Mouse (Mus musculus) urinary bladder, adult 18-20 months (tissue): ENCODE measurements around the gene Slit3.

Experiments
- DNase-seq, 2 experiments: peaks; one replicate each; pipeline ENCODE4 v3.0.0; 2022; ENCODE audit warnings: low spot score in 2 of 2, mixed read lengths in 2 of 2

Slit3 gene

DNA sequence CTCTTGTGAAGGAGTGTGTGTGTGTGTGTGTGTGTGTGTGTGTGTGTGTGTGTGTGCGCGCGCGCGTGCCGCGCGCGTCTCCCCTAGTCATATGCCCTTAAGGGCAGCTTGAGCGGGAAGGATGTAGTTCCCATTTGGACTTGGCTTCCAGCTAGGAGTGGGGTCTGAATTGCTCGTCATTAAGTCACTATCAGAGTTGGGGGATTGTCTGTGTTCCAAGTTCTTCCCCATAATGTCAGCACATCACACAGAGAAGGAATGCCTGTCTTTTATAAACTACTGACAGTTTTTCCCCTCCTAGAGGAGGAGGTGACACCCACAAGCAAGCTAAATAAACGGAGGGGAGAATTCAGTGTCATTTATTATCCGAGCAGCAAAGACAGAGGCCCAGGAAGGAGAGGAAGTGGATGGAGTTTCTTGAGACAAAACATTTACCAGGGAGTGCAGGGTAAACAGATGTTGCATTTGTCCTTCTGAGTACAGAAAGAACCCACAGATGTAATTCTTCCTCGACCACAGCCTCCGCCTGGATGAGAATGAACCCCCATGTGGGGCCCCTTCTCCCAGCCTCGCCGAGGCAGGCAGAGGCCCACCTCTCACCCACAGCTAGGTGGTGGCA, 3.6 kb downstream of the Slit3 start:
- DNase-seq: no peak

DNA sequence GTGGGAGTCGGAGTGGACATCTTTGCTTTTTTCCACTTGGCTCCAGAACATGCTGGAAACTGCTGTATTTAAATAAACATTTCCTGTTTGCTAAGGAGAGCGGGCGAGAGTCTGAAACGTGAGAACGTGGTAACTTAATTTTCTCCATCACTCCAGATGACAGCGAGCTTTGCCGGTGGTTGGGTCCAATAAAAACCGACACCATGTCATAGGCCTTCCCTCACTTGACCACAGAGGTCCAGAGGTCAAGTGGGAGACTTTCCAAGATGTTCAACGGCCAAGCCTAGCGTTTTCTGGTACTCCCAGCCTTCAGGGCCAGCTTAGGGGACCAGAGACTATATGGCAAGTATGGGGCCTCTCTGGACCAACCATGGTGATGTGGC, 4.1 kb downstream of the Slit3 start:
- no peak for DNase-seq

DNA sequence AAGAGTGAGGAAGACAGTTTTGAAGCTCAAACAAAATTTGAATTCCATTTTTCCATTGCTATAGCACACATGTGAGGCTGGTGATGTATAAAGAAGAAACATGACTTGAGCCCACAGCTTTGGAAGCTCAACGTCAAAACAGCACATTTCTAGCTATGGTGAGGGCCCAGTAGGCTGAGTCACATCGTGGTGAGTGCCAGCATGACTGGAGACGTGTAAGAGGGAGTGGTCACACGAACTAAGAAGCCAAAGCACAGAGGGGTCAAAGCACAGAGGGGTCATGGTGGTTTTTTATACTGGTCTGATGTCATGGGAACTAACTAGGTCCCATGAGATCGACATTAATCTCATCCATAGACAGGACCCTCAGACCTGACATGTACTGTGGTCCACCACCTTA, 10.7 kb downstream of the Slit3 start:
- no peak for DNase-seq

DNA sequence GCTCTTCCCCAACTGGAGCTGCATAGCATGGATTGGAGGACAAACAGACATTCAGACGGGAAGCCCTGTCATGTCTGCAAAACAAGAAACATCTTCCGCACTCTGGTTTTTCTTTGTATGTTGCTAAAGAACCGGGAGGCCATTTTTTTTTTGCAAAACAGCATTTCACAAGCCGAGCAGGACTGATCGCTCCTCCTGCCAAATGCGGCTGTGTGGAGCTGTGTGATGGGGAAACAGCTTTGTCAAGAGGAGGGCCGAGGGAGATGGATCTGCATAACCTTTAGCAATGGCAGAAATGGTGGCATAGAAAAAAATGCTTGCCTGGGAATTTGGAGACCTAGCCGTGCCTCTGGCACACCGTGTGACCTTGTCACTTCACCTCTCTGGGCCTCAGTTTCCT, 15.6 kb downstream of the Slit3 start:
- no peak for DNase-seq

DNA sequence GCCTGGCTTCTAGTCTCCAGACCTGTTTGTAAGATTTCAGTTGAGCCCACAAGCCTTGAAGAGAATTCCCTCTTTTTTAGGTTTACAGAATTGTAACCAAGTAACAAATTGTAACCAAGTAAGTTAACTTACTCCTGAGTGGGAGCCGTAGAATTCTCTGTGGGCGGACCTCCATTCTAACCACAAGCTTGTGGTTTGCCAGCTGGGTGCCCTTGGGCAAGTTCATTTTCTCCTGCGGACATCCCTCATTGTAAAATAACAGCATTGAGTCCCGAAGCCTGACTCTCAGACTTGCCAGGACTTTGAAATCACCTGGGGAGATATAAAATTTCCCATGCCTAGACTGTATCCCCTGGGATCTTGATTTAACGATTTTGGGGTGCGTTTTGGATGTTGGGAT, 19.1 kb downstream of the Slit3 start:
- DNase-seq: no peak

DNA sequence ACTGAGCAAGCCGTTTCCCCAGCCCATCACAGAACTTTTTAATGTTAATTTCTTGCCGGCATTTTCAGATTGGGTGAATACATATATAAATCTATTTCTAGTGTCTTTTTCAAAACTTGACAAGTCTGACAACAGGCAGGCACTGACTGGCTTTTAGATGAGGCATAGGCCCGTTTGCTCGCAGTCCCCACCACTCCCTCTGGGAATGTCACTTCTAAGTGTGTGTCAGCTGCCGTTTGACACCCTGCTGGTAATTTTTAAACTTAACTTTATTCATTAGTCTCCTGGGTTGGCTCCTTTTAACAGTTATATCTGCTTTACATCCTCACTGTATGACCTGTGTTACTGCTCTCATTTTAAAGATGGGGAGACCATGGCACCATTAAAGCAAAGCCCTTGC, 21.2 kb downstream of the Slit3 start:
- DNase-seq: no peak

DNA sequence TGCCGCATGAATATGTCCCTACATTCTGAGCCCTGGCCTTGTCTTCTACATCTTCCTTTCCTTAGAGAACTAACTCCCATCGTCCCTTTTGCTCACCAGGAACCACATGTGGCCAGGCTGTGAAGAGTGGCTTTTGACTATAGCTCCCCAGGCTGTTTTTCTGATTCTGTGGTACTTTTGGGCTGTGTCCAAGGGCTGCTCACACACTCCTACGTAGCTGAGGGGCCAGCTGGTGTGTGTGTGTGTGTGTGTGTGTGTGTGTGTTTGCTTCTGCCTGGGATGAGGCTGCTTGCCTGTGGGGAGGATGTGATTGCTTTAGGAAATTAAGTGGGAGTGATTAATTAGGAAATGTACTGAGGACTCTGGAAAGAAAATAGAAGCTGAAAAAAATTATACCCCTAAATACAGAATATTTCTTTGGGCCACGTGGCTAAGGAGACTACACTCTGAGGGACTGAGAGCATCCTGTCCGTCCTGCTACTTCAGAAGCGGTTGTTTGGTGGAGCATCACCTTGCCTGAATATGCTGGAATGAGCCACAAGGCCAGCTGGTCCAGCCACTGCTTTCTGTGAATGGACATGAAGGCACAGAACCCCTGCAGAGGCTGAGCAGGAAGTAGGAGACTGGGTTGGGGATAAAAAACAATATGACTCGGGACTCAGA, 21.8 kb downstream of the Slit3 start:
- DNase-seq: no peak

DNA sequence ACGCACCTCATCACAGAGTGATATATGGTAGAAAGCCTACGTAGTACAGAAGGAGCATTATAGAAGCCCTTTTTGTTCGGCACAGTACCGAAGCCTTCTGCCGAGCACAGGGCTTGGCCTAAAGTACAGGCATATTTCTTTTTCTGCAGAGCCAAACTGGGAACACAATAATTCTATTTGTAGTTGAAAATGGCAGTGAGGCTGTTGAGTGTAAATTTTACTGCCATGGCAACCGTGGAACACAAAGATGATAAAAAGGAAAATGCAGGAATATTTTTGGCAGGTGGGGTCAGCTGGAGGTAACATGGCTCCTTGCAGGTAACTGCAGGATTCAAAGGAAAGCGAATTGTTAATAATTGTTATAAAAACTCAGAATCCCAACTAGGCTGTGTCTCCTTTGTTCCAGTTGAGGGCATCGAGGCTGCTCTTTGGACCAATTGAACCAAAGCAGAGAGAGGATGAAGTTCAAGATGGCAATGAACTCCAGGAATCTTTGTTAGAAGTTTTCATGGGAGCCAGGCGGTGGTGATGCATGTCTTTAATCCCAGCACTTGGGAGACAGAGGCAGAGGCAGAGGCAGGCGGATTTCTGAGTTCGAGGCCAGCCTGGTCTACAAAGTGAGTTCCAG, 26.9 kb downstream of the Slit3 start:
- DNase-seq: no peak

DNA sequence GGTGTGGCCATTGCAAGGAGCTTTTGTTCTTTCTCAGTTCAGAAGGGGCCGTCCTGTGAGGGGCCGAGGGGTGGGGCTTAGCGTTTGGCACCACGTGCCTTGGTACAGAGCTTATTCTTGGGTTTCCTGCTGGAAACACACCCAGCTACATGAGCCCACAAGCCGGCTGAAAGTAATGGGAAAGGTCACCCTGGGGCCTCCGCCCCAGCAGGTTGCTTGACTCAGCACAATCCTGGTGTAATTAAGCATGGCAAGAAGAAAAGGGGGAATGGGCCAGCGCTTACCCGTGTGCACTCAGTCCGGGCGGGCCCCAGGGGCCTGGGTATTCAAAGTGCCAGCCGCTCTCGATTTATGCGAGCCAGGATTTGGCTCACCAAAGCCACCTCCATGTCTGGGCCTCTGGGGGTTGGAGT, 30.5 kb downstream of the Slit3 start:
- no peak for DNase-seq

DNA sequence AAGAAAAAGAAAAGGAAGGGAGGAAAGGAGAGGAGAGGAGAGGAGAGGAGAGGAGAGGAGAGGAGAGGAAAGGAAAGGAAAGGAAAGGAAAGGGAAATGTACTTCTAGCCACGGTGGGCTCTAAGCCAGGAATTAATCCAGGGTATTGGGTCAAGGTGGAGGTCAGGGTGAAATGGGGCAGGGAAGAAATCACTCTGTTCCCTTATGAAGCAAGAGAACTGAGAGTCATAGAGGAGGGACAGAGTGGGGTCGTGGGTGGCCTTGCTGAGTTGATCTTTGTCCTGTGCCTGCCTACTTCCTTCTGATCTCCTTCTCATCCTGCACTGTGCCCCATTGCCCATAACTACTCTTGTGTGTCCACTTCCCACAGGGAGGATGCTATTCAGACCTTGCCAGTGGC, 31.9 kb downstream of the Slit3 start:
- no peak for DNase-seq

DNA sequence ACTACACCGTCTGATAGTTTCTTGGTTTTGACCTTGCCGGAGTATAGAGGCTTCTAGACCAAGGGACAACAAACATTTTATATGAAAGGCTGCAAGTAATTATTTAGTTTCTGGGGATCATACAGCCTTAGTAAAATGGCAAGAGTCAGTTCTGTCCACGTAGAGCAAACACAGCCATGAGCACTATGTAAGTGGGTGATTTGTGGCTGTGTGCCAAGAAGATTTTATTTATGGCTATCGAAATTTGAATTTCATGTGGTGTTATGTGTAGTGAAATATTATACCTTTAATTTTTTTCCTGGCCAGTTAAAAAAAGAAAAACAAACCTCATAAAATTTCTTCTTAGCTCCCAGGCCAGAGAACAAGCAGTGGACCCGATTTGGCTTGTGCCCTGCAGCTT, 33.4 kb downstream of the Slit3 start:
- no peak for DNase-seq

DNA sequence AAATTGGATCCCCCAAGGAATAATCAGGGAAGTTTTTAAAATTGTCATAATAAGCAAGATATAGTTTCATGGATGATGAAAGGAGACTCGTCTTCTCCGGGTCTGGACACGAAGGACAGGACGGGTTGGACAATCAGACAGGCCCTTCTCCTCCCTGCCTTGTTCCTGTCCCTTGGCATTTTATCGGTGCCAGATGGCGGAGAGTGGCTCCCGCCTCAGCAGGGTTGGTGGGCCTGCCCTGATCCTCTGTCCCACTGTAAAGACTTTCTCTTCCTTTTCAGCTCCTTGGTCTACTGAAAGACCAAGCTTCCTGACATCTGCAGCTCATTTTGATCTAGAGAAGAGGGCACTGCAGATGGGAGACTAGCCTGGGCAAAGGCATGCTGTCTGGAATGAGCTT, 34.3 kb downstream of the Slit3 start:
- no peak for DNase-seq

DNA sequence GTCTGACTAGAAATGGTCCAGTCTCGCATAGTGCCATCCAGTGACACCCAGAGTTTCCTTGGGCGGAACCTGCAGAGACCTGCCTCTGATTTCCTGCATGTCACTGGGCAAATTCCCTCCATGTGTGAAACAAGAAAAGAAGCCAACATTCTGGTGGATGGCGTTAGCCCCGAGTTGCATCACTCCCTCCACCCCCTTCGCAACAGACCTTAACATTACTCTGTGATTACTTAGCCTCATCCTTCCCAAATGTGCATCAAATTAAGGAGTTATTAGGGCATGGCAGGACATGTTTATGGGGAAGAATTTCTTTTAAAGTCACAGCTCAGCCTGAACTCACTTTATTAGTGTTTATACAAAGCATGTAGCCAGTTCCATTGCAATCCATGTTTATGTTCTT, 35.7 kb downstream of the Slit3 start:
- no peak for DNase-seq

DNA sequence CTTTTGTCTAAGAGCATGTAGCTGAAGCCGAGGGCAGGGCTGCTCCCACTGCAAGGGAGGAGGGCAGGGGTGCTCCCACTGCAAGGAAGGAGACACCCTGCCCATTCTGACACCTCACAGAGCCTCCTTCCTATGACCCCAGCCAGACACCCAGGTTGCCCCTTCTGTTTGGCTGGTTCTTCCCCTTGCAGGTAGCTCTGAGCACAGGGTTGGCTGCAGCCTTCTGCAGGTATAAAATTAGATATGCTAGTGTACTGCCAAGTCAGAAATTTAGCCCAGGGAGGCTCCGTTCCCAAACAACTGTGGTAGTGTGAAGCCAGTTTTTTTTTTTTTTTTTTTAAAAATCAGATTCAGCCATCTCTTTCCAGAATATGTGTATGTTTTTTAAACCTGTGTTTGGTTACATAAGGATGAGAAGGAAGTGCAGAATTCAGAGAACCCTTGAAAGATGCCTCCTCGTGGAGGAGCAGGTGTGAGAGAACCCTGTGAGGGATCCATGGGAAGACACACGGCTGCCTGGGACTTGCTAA, 39.7 kb downstream of the Slit3 start:
- no peak for DNase-seq

DNA sequence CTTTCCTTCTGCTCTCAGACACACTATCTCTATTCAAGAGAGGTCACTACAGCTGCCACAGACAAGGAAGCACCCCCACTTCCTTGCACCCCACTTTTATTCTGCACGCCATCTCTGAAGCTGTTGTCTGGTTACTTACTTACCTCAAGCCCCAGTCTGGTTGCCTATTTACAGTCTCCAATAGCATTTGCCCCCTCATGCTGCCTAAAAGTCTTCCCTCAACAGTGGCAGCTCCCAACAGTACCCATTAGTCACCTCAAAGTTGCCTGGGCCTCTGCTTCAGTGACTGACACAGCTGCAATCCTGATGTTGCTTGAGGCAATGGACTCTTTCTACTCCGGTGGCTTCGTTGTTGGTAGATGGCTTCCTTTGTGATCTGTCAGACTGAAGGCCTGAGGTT, 42.4 kb downstream of the Slit3 start:
- no peak for DNase-seq

DNA sequence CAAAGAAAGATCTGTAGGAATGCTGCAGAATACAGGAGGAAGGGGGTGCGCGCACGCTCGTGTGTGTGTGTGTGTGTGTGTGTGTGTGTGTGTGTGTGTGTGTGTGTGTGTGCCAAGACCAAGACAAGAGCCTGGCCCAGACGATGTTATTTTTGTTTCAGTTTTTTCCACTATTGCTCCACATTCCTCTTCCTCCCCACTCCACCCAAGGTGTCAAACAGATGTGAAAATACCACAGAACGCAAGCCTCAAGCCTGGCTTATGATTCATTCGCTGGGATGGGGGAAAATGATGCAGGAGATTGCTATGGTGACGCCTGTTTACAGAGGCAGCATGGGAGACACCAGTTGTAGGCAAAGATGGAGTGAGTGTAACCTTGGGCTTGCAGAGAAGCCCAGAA, 46.2 kb downstream of the Slit3 start:
- no peak for DNase-seq

DNA sequence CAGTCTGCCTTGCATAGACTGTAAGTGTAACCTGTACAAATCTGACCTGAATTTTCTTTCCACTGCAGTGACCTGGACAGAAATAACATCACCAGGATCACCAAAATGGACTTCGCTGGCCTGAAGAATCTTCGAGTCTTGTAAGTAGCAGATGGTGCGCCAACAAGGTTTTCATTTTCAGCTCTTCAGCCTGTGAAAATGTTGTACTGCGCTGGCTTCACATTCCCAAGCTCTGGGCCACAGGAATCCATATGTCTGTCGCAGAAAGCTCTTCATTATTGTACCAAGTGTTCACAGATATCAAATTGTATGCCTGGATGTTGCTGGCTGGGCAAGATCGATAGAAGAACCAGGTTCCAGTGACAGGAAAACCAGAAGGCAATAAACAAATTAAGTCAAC, 50.5 kb downstream of the Slit3 start:
- no peak for DNase-seq

DNA sequence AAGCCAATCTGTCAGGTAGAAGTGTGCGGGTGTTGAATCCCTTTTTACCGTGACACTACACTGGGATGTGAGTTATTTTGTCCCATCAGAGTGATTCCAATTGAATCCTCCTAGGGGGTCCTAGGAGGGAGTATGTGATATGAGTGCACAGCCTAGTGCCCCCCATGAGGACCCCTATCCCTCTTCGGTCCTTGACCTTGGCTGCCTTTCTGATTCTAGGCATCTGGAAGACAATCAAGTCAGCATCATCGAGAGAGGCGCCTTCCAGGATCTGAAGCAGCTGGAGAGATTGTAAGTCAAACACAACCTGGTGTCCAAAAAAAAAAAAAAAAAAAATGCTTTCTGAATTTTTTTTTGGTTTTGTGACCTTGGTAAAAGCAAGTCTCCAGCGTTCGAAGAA, 56.5 kb downstream of the Slit3 start:
- no peak for DNase-seq

DNA sequence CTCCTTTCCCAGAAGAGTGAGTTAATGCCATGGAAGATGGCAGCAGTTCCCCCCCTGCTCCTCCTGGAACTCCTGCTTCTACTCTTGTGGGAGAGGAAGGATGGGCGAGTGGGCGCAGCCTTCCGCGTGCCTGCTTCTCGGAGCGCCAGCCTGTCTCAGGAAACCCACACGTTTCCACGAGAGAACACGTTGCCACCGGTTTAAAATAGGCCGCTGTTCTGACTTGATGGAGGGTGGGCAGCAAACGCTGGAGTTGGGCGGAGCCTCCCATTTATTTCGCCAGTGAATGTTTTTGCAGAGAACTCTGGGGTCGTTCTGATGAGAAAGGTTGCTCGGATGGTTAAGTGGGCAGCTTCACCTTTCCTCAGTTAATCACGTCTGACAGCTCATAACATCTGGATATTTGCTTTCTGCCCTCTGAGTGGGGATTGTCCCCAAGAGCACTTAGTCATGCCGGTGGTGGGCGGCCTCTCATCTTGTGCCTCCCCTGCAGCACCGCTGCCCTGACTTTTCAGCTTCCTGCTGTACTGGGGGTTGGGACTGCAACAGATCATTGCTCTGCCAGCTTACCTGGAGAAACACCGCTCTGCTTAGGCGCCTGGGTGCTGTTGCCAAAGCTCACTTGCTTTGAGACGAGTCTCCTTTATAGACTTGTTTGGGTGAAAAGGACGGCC, 57.3 kb downstream of the Slit3 start:
- DNase-seq: peak in 1 of 2 experiments; percentile 18

DNA sequence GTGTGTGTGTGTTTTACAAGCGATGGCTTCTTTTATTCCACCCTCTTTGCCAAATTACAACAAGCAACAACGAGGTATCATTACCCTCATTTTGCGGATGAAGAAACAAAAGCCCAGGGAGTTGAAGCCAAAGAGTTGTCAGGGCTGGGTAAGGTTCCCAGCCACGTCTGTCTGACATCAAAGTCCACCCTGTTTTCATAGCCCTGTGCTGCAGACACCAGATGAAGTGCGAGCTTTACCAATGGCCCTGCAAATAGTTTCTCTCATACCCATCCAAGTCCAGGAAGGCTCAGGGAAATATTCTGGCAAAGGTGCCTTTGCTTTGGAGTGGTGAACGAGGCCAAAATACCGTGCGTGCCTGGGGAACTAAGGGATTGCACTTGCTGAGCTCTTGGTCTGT, 58.3 kb downstream of the Slit3 start:
- no peak for DNase-seq

DNA sequence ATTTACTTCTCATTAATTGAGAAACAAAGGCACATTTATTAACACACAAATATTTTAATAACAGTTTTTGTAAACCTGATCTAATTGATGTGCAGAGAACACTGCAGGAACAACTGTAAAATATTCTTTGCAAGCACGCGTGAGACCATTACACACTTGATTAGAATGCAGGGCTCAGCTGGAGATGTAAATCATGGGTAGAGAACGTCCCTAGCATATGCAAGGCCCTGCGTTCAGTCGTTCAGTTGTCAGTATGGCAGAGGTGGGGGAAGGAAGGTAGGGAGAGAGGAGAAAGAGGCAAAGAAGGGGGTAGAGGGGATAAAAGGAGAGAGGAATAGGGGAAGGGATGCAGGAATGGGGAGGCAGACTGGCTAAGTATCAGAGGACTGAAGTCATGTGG, 61.9 kb downstream of the Slit3 start:
- no peak for DNase-seq

DNA sequence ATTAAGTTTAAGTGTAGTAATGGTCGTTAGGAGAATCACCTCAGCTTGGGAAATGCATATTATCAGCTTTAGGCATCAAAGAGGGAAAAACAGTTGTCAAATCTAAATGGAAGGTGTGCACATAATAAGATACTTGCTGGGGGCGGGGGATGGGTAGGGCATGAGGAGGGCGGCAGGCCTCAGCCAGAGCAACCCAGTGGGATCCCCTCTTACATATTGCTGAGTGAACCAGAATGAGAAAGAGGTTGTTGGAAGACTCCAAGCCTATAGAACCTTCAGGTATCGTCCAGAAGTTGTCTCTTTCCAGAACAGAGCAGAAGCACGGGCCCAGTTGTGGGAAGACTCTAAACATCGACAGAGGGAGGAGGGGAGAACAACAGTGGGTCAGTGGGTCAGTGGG, 73.8 kb downstream of the Slit3 start:
- DNase-seq: no peak

DNA sequence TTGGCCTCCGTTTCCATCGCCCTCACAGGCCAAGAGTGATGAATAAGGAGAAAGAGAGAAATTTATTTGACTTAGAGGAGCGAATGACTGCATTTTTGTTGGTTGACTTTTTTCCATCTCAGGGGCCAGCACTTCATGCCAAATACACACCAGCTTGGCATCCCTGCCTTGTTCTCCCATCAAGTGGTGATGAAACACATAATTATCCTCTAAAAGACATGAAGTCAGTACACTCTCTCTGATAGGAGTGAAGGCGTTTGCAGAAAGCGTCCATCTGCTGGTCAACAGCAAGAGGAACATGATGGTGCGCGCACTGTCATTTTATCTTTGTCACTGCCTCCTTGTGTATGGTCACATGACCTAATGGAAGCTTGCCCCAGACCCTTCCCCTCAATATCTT, 75.8 kb downstream of the Slit3 start:
- DNase-seq: peak in 1 of 2 experiments; percentile 36
